Mouse (Mus musculus): ENCODE results near the gene Hps5. TPM values are rescaled to one million over a fixed set of nuclear protein-coding genes. Genes with fewer than 3 reads are reported as not detected.

Gene Hps5
- polyA plus RNA-seq (2014; fragmentation: Nextera tagmentation; extraction: Ambion mirVana): 14.0 and 14.8 TPM in 2 replicates

DNA sequence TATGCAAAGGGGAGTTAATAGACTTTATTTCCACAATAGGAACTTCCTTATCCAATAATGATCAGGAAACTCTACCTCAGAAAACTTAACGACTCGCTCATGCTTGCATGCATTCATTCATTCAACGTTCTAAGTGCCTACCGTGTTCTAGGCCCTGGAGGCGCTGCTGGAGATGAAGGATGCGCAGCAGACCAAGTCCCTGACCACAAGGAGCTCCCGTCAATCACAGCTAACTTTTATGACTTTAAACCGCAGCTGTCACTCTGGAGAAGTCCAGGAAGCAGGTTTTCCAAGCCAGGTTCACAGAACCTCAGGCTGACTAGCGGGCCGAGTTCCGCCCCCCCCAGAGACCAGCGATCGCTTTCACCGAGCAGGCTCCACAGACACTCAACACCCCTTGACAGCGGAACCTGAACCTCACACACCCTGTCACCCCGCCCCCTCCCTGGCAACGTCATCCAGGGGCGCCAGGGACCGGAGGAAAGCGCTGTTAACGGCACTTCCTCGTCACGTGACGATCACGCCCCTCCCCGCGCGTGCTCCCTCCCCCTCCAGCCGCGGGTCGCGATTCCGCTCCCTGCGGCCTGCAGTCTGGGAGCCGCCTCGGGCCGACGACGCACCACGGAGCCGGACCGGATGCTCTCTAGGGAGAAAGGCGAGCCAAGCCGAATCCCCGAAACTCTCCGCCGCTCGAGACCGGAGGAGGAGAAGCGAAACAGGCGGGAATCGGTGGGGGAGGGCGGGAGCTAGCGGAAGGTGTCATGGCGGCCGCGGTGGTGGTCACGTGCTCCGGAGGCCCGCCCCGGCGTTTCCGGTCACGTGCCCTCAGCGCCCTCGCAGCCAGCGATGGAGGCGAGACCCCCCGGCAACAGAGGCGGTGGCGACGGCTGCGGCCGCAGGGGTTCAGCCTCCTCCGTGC is at the start of gene Hps5, which contains the start of gene Gtf2h1:
Gene Hps5, minus strand, starts transcription at position 778 of the 919 bp plus-strand sequence.
Gene Gtf2h1, plus strand, starts transcription at position 817 of the 919 bp plus-strand sequence.
- peak within 1 kb of the TSS; percentile 84 for H3K4me2 ChIP-seq (ENCODE audit: low read depth, low read length)
- no peaks in the 10 kb centered on the region for H3K27me3 ChIP-seq (ENCODE audit: control insufficient read depth, insufficient read depth, low read length)
- H3K27ac ChIP-seq (ENCODE audit: low read depth, low read length): peak within 1 kb of the TSS; percentile 88
- H3K4me3 ChIP-seq (ENCODE audit: low read depth, low read length): peak within 1 kb of the TSS; percentile 92
- peaks cover 23% of the 10 kb centered on the region for H3K4me1 ChIP-seq (ENCODE audit: control insufficient read depth, insufficient read depth, low read length)
- ATAC-seq (ENCODE audit: low read depth): peak; percentile 99
- no peaks in the 10 kb centered on the region for H3K9me3 ChIP-seq (ENCODE audit: control insufficient read depth, low read length)
- under 1% methylated on average over 67 of the region's 75 CpGs for WGBS
- 0 out of 2 replicates have a peak, but pooled peaks cover 2% of the 10 kb centered on the region for H3K36me3 ChIP-seq (ENCODE audit: control insufficient read depth, insufficient read depth, low read length)
- peak within 1 kb of the TSS; percentile 96 for H3K9ac ChIP-seq (replicated peaks; ENCODE audit: low read depth, low read length)

DNA sequence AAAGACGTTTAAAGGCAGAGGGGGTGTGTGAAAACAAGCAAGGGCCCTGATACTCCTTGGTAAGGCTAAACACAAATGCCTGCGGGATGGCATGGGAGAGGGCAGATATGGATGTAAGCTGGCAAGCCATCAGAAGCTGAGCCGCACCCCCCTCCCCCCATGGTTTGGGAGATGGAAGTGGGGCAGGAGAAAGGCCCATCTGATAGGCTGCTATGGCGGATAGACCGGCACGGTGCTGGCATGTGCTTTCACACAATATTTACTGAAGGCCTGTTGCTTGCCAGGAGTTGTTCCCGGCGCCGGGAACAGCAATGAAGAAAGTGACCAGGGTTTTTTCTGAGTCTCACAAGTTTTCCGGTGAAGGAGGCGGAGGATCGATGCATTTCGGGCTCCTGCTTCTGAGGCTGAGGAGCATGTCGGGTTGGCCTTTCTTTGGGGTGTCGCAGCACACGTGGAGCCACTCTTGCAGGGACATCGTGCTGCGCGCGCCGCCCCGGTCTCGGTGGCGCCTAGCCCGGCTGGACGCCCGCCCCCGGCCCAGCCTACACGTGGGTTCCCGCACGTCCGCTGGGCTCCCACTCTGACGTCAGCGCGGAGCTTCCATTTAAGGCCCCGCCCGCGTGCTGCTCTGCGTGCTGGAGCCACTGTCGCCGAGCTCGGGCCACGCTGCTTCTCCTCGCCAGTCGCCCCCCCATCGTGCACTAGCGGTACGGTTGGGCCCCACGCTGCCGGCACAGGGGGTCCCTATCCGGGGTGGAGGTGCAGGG is 49.5 kb upstream of the Hps5 start:
- peak; percentile 89 for ATAC-seq (ENCODE audit: low read depth)
- peak overlapping the region; percentile 71 for H3K27ac ChIP-seq (ENCODE audit: low read depth, low read length)
- no peaks in the 10 kb centered on the region for H3K27me3 ChIP-seq (ENCODE audit: control insufficient read depth, insufficient read depth, low read length)
- no peaks in the 10 kb centered on the region for H3K9me3 ChIP-seq (ENCODE audit: control insufficient read depth, low read length)
- H3K4me2 ChIP-seq (ENCODE audit: low read depth, low read length): peak overlapping the region; percentile 90
- H3K9ac ChIP-seq (replicated peaks; ENCODE audit: low read depth, low read length): peak overlapping the region; percentile 82
- WGBS: under 1% methylated on average over 41 of the region's 51 CpGs
- peak overlapping the region; percentile 72 for H3K4me3 ChIP-seq (ENCODE audit: low read depth, low read length)
- H3K36me3 ChIP-seq (ENCODE audit: control insufficient read depth, insufficient read depth, low read length): peaks cover 7% of the 10 kb centered on the region; the same call in 1 of the 2 replicates
- H3K4me1 ChIP-seq (ENCODE audit: control insufficient read depth, insufficient read depth, low read length): no peaks in the 10 kb centered on the region; the same call in 1 of the 2 replicates

DNA sequence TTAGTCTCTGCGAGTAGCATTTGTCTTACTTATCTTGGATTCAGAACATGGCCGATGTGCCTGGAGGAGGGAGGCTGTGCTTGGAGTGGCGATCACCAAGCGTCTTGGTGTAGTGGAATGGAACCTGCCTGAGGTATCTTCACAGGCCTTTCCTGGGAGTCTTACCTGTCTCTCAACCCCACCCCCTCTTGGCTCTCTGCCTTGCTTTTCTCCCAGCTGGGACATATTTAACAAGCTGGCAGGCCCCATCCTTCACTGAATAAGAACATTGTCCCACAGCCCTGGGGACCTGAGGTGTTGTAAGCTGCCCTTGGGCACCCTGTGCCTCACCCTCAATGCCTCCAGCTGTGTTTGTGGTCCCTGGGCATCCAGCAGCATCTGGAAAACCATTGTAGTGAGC is 47.7 kb upstream of the Hps5 start:
- 98% methylated on average over 4 of the region's 4 CpGs for WGBS
- no peak for ATAC-seq (ENCODE audit: low read depth)
- no peaks in the 10 kb centered on the region for H3K36me3 ChIP-seq (ENCODE audit: control insufficient read depth, insufficient read depth, low read length)
- H3K27me3 ChIP-seq (ENCODE audit: control insufficient read depth, insufficient read depth, low read length): no peaks in the 10 kb centered on the region
- no peaks in the 10 kb centered on the region for H3K9me3 ChIP-seq (ENCODE audit: control insufficient read depth, low read length)
- H3K9ac ChIP-seq (replicated peaks; ENCODE audit: low read depth, low read length): no peak overlapping the region
- no peaks in the 10 kb centered on the region; the same call in 1 of the 2 replicates for H3K4me1 ChIP-seq (ENCODE audit: control insufficient read depth, insufficient read depth, low read length)
- no peak overlapping the region for H3K4me3 ChIP-seq (ENCODE audit: low read depth, low read length)
- H3K4me2 ChIP-seq (ENCODE audit: low read depth, low read length): no peak overlapping the region
- no peak overlapping the region for H3K27ac ChIP-seq (ENCODE audit: low read depth, low read length)

DNA sequence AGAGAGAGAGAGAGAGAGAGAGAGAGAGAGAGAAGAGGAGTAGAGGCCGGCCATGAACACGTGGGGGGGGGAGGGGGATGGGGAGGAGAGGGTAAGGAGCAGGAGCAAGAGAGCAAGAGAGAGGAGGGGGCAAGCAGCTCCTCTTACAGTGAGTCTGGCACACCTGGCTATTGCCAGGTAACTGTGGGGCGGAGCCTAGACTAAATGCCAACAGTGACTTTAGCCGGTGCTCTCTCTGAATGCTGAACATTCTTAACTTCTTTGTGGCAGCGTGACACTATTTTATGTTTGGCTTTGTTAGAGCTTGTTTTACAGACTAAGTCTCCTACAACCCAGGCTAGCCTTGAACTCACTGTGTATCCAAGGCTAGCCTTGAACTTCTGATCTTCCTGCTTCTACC is 46.4 kb upstream of the Hps5 start:
- ATAC-seq (ENCODE audit: low read depth): no peak
- H3K27me3 ChIP-seq (ENCODE audit: control insufficient read depth, insufficient read depth, low read length): no peaks in the 10 kb centered on the region
- H3K9me3 ChIP-seq (ENCODE audit: control insufficient read depth, low read length): no peaks in the 10 kb centered on the region
- no peak overlapping the region for H3K4me2 ChIP-seq (ENCODE audit: low read depth, low read length)
- H3K9ac ChIP-seq (replicated peaks; ENCODE audit: low read depth, low read length): no peak overlapping the region
- H3K27ac ChIP-seq (ENCODE audit: low read depth, low read length): no peak overlapping the region
- no peak overlapping the region for H3K4me3 ChIP-seq (ENCODE audit: low read depth, low read length)
- peaks cover 4% of the 10 kb centered on the region; the same call in 1 of the 2 replicates for H3K4me1 ChIP-seq (ENCODE audit: control insufficient read depth, insufficient read depth, low read length)
- WGBS: 53% methylated on average over 5 of the region's 5 CpGs
- no peaks in the 10 kb centered on the region for H3K36me3 ChIP-seq (ENCODE audit: control insufficient read depth, insufficient read depth, low read length)

DNA sequence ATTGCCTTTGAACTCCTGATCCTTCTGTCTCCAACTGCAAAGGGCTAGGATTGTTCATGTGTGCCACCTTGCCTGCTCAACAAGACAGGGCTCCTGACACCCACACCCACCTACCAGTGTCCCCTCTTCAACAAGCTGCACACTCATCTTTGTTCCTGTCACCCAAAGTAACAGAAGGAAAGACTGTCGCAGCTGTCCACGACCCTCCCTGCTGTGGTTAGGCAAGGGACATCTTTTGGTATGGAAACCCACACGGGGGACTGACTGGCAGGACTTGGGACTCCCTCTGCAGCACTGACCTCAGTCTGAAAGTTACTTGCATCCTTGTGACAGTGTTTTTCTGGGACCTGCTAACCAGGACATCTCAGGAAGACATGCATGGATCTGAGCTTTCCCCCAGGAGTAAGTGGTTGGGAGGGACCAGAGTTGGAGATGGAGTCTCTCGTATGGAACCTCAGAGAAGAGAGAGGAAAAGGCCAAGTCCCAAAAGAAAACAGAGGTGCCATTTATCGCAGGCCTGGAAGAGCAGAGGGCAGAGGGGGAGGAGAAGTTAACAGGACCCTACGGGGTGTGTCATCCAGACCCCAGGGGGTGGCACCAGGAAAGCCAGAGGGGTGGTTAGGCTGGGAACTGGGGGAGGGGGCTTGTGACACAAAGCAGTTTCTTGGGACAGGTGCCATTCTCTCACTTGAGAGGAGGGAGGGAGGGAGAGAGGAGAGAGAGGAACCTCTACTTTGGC is 45.1 kb upstream of the Hps5 start, which contains the start of gene Ldha:
Gene Ldha, plus strand, starts transcription at position 689 of the 739 bp plus-strand sequence.
- no peak within 1 kb of the TSS for H3K9ac ChIP-seq (replicated peaks; ENCODE audit: low read depth, low read length)
- H3K27ac ChIP-seq (ENCODE audit: low read depth, low read length): no peak within 1 kb of the TSS
- H3K4me3 ChIP-seq (ENCODE audit: low read depth, low read length): no peak within 1 kb of the TSS
- H3K4me2 ChIP-seq (ENCODE audit: low read depth, low read length): no peak within 1 kb of the TSS
- no peaks in the 10 kb centered on the region for H3K9me3 ChIP-seq (ENCODE audit: control insufficient read depth, low read length)
- H3K4me1 ChIP-seq (ENCODE audit: control insufficient read depth, insufficient read depth, low read length): 0 out of 2 replicates have a peak, but pooled peaks cover 4% of the 10 kb centered on the region
- no peaks in the 10 kb centered on the region for H3K36me3 ChIP-seq (ENCODE audit: control insufficient read depth, insufficient read depth, low read length)
- WGBS: 31% methylated on average over 6 of the region's 6 CpGs
- no peaks in the 10 kb centered on the region for H3K27me3 ChIP-seq (ENCODE audit: control insufficient read depth, insufficient read depth, low read length)
- ATAC-seq (ENCODE audit: low read depth): no peak

DNA sequence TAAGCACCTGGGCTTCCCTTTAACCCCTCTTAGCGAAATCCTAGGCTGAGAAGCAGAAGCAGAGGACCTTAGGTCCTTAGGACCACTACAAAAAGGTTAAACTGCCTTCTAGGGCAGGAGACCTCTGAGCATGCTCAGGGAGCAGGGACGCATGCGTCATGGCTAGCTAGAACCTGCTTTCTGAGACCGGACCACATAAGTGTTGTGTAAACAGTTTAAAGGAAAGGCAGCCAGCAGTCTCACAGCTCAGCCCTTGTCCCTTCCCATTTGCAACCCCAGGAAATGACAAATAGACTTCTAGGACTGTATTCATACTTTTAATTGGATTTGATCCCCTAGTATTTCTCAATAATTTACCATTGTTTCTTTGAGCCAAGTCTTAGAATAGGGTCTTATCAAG is 44.5 kb upstream of the Hps5 start:
- Histone ChIP-seq H3K27ac (ENCODE audit: low read depth, low read length) (no peak overlapping the region), H3K36me3 (ENCODE audit: control insufficient read depth, insufficient read depth, low read length) (no peaks in the 10 kb centered on the region), H3K4me2 (ENCODE audit: low read depth, low read length) (no peak overlapping the region), H3K27me3 (ENCODE audit: control insufficient read depth, insufficient read depth, low read length) (no peaks in the 10 kb centered on the region), H3K4me1 (ENCODE audit: control insufficient read depth, insufficient read depth, low read length) (0 out of 2 replicates have a peak, but pooled peaks cover 4% of the 10 kb centered on the region), H3K9me3 (ENCODE audit: control insufficient read depth, low read length) (no peaks in the 10 kb centered on the region), H3K4me3 (ENCODE audit: low read depth, low read length) (no peak overlapping the region), H3K9ac (replicated peaks; ENCODE audit: low read depth, low read length) (no peak overlapping the region)
- 75% methylated on average over 4 of the region's 4 CpGs for WGBS
- ATAC-seq (ENCODE audit: low read depth): no peak

DNA sequence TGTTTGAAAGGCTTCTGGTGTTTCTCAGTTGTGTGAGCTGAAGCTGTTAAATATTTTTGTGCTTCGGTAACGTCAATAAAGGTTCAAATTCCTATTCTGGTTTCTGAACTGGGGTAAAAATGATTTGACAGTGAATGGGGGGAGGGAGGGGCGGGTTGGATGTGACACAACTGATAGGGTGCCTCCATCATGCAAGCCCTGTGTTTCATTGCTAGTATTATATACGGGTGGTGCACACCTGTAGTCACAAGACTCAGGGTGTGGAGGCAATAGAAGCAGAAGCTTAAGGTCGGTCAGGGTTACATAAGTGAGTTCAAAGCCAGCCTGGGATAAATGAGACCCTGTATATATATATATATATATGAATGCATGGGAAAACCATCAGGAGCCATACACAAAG is 44.0 kb upstream of the Hps5 start:
- Histone ChIP-seq H3K4me3 (ENCODE audit: low read depth, low read length) (no peak overlapping the region), H3K27me3 (ENCODE audit: control insufficient read depth, insufficient read depth, low read length) (no peaks in the 10 kb centered on the region), H3K36me3 (ENCODE audit: control insufficient read depth, insufficient read depth, low read length) (no peaks in the 10 kb centered on the region), H3K4me1 (ENCODE audit: control insufficient read depth, insufficient read depth, low read length) (0 out of 2 replicates have a peak, but pooled peaks cover 4% of the 10 kb centered on the region), H3K9me3 (ENCODE audit: control insufficient read depth, low read length) (no peaks in the 10 kb centered on the region), H3K27ac (ENCODE audit: low read depth, low read length) (no peak overlapping the region), H3K9ac (replicated peaks; ENCODE audit: low read depth, low read length) (no peak overlapping the region), H3K4me2 (ENCODE audit: low read depth, low read length) (no peak overlapping the region)
- ATAC-seq (ENCODE audit: low read depth): no peak
- WGBS: 80% methylated on average over 5 of the region's 5 CpGs

DNA sequence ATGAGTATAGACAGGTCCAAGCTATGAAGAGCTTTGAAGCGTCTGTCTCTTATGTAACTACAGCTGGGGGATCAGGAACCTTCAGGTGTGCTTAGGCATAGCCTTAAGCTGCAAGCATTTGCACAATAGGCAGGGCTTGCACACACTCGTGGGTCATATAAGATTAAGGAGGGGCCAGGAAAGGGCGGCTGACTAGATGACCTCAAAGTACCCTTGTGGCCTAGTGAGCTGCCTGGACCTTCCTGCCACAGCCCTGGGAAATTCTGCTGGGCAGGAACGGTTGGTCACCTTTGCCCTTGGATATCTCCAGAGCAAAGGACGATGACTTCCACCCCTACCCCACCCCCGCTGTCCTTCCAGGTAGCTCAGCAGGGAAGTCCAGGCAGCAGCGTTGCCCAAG is 43.6 kb upstream of the Hps5 start:
- H3K27ac ChIP-seq (ENCODE audit: low read depth, low read length): no peak overlapping the region
- no peak overlapping the region for H3K4me2 ChIP-seq (ENCODE audit: low read depth, low read length)
- ATAC-seq (ENCODE audit: low read depth): no peak

More for the DNA sequence above, 43.6 kb upstream of the Hps5 start:
- Histone ChIP-seq H3K9ac (replicated peaks; ENCODE audit: low read depth, low read length) (no peak overlapping the region), H3K27me3 (ENCODE audit: control insufficient read depth, insufficient read depth, low read length) (no peaks in the 10 kb centered on the region), H3K36me3 (ENCODE audit: control insufficient read depth, insufficient read depth, low read length) (no peaks in the 10 kb centered on the region), H3K4me1 (ENCODE audit: control insufficient read depth, insufficient read depth, low read length) (0 out of 2 replicates have a peak, but pooled peaks cover 4% of the 10 kb centered on the region), H3K9me3 (ENCODE audit: control insufficient read depth, low read length) (no peaks in the 10 kb centered on the region), H3K4me3 (ENCODE audit: low read depth, low read length) (no peak overlapping the region)
- WGBS: 46% methylated on average over 7 of the region's 7 CpGs

Data from neural tube, embryonic 14.5 days (tissue).